Mouse (Mus musculus) common myeloid progenitor, adult 5-6 weeks (primary cell): ENCODE results near the gene Mrps6. TPM values are rescaled to one million over a fixed set of nuclear protein-coding genes. Genes with fewer than 3 reads are reported as not detected.
A peak's percentile ranks its signal among the peaks of the same experiment; 100 is the strongest.
"Not testable (repeated sequence)": the region's sequence is repeated elsewhere in the genome, so short reads cannot be mapped to it uniquely, and the experiment has no call there.

Source experiments
- ATAC-seq: replicated peaks from 2 replicates; pipeline ENCODE4 v1.8.0; 2016; ENCODE audit warnings: low read depth, mild to moderate bottlenecking, moderate TSS enrichment, inconsistent platforms; ENCODE audit not compliant: poor library complexity, severe bottlenecking
- total RNA-seq: library from RNA; stranded (forward); fragments of 200-1000, 187-1606 nt; gene quantifications from 2 replicates; pipeline ENCODE4 v1.2.3, GENCODE M21; 2017

Gene Mrps6
- total RNA-seq, 1 experiment from 2014 or later = 34.8 TPM

DNA sequence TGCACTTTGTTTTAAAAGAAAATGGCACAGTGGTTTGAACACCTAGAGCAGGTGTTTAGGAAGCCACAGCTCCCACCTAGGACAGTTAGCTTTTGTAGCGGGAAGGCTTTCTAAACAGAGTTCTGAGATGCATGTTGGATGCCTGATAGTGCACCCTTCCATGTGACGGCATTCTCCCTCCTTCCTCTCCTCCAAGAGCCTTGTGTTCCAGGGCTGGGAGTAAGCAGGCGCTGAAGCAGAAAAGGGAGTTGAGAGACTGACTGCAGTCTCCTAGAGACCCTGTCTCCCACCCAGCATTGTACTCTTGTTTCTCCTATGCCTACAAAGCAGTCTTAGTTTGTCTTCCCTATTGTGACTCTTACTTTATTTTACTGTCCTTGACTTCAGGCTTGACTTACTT, 2.1 kb downstream of the Mrps6 start:
- no peak for ATAC-seq

GRCm38 (mm10) chr16:92061586-92061985, 3.5 kb downstream of the Mrps6 start:
- ATAC-seq = no peak

DNA sequence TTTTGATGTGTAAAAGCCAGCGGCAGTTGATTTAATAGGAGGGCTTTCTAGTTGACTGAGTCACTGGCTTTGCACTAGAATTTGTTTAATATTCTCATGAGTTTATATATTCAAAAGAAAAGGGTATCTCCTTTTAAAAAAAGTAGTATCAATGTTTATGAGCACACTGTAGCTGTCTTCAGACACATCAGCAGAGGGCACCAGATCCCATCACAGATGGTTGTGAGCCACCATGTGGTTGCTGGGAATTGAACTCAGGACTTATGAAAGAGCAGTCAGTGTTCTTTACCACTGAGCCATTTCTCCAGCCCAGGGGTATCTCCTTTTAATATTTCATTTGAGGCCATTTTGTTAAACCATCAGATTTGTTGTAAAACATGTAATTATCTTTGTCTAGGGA, 4.8 kb downstream of the Mrps6 start:
- no peak for ATAC-seq

DNA sequence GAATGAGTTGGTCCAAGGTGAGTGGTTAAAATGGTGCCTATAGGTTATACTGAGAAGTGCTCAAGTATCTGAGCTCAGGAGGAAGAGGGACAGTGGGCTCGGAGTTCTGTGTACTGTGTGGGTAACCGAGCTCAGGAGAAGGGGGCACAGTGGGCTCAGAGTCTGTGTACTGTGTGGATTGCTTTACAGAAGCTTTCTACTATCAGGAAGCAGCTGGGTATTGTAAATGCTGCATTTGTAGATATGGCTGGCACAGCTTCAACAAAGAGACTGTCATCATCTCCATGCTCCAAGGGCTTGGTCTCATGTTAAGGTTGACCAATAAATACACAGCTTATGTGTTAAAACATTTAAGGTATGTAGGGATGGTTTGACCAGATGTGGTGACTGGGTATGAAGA, 6.7 kb downstream of the Mrps6 start:
- ATAC-seq = no peak; the same call in 1 of the 2 replicates

DNA sequence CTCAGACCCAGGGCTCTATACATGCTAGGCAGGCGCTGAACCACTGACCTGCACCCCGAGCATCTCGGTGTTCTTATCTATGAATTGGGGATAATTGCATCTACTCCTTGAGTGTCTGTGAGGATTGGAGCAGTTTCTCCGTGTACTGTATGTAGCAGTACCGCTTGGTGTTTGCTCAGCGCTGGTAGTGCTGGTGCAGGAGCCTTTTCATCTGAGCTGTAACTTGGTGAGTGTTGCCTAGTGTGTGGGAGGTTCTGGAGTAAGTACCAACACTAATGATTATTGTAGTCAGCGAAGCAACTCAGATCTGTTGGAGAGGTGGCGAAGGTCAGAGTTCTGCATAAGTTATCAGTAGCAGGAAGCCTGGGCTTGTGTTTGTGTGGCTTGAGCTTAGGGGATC, 12.3 kb downstream of the Mrps6 start:
- no peak for ATAC-seq

DNA sequence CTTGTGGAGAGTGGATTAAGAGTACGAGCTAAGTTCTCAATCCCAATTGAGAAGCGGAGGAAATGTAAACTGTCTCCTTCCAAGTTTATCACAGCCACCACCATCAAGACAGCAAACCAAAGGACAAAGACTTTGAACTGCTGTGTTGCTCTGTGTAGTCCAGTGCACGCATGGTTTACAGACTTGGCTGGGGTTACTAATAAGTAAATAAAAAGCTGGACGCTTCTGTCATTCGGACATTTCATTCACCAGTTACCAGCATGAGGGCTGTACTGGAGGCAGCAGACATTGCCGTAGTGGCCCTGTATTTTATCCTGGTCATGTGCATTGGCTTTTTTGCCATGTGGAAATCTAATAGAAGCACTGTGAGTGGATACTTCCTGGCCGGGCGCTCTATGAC, 18.7 kb downstream of the Mrps6 start:
- ATAC-seq = no peak

GRCm38 (mm10) chr16:92083771-92084453, 25.8 kb downstream of the Mrps6 start:
- ATAC-seq = no peak

- ATAC-seq = no peak
Measured at GRCm38 (mm10) chr16:92089225-92089624, 31.2 kb downstream of the Mrps6 start.

GRCm38 (mm10) chr16:92091876-92092275, 33.8 kb downstream of the Mrps6 start:
- no peak for ATAC-seq

- no peak for ATAC-seq
Measured at GRCm38 (mm10) chr16:92098351-92099051, 40.4 kb downstream of the Mrps6 start.

- ATAC-seq = no peak
Measured at GRCm38 (mm10) chr16:92099598-92099997, 41.5 kb downstream of the Mrps6 start.

DNA sequence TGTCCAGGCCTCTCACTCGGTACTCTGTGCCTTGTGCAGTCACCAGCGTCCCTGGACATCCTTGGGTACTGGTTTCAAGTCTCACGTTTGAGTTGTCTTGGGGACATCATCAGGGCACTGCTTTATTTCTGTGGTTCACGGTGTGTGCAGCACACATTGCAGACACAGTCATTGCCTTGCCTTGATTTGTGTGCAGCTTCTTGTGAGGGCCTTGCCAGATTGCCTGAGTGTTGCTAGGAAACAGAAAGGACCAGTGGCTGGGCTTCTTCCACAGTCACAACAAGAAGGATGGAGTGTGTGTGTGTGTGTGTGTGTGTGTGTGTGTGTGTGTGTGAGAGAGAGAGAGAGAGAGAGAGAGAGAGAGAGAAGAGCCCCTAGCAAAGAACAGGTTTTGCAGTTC, 42.0 kb downstream of the Mrps6 start:
- no peak for ATAC-seq

GRCm38 (mm10) chr16:92102115-92102514, 44.0 kb downstream of the Mrps6 start:
- no peak for ATAC-seq

DNA sequence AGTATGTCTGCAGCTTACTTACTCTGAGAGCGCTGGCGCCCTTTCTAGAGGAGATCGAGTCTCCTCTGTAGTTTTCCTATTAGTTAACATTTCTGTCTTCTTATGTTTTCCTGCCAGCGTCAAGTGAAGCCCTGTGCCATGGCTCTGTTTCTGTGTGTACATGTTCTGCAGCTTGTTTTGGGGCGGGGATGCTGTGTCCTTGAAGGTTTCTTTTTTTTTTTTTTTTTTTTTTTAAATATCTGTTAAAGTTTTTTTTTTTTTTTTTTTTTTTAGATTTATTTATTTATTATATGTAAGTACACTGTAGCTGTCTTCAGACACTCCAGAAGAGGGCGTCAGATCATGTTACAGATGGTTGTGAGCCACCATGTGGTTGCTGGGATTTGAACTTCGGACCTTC, 44.9 kb downstream of the Mrps6 start:
- ATAC-seq = not testable (repeated sequence)

- ATAC-seq = no peak
Measured at GRCm38 (mm10) chr16:92103572-92104331, 45.7 kb downstream of the Mrps6 start.

- no peak for ATAC-seq
Measured at GRCm38 (mm10) chr16:92104332-92104590, 46.2 kb downstream of the Mrps6 start.

DNA sequence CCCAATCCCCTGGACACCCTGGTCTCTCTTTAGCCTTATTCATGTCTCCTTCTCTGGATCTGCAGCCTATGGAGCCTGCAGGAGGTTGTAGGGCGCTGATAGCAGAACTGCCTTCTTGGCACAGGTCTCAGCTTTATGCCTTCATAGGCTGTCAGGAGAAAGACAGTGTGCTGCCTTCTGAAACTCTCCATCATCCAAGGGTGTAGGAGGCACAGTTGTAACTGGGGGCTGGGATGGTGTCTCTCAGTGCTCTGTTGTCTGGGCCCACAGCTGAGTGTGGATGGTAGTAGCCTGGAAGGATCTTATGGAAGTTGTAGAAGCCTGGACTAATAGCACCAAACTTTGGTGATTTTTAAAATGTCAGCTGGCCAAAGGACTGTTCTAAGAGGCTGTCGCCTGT, 46.9 kb downstream of the Mrps6 start:
- ATAC-seq = no peak

DNA sequence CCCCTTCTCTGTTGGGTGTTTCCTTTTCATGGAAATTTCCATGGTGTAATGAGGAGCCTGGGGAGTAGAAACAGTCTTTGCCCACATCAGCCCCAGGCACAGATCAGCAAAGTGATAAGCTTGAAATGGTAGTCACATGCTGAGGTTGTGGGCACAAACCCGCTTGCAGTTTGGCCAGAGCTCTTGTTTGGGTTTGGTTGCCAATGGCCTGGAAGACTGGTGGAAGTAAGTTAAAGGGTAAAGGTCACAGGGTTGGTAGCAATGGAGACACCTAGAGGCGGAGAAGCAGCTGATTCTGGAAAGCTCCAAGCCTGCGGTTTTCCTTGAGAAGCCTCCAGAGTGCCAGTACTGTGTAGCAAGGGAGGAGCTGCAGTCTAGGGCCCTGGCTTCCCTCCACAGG, 47.6 kb downstream of the Mrps6 start:
- ATAC-seq = peak; percentile 42; the same call in 1 of the 2 replicates

DNA sequence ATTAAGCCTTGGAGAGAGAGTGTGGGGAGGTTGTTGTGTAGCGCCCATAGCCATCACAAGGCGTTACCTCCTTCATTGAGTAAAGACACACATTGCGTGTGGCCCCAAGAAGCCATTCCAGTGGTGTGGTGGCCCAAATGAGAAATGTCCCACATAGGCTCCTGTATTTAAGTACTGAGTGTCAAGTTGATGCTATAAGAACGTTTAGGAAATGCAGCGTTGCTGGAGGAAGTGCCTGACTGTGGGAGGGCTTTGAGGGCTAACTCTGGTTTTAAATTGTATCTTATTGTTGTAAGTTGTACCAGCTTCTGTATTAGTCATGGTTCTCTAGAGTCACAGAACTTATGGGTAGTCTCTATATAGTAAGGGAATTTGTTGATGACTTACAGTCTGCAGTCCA, 49.3 kb downstream of the Mrps6 start:
- no peak for ATAC-seq

GRCm38 (mm10) chr16:92114706-92115241, 56.7 kb downstream of the Mrps6 start:
- ATAC-seq = no peak
